Mouse (Mus musculus) embryonic stem cell, embryonic (primary cell): Measurements from ENCODE around the gene Prr23a1.

Experiments
- CTCF ChIA-PET, 4 experiments: fragments of 300-600 bp in 2 of 4; fragments of 350-600 bp in 2 of 4; sonication (Branson Sonifier 250); formaldehyde crosslinking; loops; one replicate each; lab custom pipeline; 2022; ENCODE audit warnings: inconsistent platforms in 2 of 4; lab: Charles Lee
- POLR2A ChIA-PET, 4 experiments: fragments of 300-600 bp in 2 of 4; fragments of 350-600 bp in 2 of 4; sonication (Branson Sonifier 250); formaldehyde crosslinking; loops; one replicate each; lab custom pipeline; 2022; ENCODE audit warnings: antibody characterized with exemption in 4 of 4, inconsistent platforms in 1 of 4; lab: Charles Lee

Gene Prr23a1

GRCm38 (mm10) chr9:98842117-98842516, at the start of gene Prr23a1:
Prr23a1 (plus strand) TSS chr9:98842503.
- POLR2A ChIA-PET, result interaction anchor here in 3 of 4 experiments (0.5 to 1.0 kb wide), 4 partner anchors 8 to 279 kb away, joined by 3 to 5 read pairs (median 4); partner anchors contain the start of gene Copb2 (in 1 of the 3)

DNA sequence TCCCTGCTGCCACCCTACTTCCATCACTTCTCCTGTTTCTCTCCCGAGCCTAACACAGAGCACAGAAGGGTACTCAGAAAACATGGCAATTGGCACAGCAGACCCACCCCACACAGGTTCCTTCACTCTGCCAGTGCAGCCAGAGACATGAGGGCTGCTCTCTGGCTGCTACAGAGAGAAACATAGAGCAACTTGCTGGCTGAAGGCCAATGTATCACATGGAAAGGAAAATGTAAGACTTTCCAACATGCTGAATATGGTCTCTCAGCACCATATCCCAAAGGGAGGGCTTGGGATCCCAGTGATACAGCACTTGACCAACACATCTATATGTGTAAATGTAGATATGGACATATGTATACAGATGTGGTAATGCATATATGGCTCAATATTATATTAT, 43.3 kb upstream of the Prr23a1 start:
- CTCF ChIA-PET, result no interaction called here
- POLR2A ChIA-PET, result no interaction called here

More at GRCm38 (mm10) chr9:98842117-98842516, at the start of gene Prr23a1:
- CTCF ChIA-PET, result interaction anchor here in 2 of 4 experiments (0.8 to 1.0 kb wide), 4 partner anchors 10 to 171 kb away, joined by 3 to 6 read pairs (median 4); no protein-coding TSS in a partner anchor

DNA sequence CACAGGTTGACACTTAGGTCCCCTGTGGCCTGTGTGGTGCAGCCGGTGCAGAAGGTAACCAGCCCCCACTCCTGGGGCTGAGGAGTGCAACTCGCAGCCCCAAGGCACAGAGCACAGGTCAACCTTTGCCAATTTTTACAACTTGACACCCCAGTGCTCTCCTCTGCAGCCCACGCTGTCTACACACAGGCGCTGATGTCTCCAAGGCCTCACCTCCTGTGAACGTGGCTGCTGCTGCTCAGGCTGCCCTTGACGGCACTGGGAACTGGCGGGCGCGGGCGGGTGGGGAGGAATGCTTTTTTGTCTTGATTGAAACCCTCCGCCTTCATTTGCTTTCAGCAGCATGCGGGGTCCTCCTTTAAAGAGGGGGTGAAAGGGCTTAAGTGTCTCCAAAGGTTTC, 38.3 kb upstream of the Prr23a1 start:
- ChIA-PET POLR2A (interaction anchor here in 1 of 4 experiments (0.6 kb wide), 1 partner anchor 149 kb away, joined by 7 read pairs; no protein-coding TSS in a partner anchor), CTCF (interaction anchor here in 1 of 4 experiments (1.2 kb wide), 1 partner anchor 11 kb away, joined by 3 read pairs; no protein-coding TSS in a partner anchor)

DNA sequence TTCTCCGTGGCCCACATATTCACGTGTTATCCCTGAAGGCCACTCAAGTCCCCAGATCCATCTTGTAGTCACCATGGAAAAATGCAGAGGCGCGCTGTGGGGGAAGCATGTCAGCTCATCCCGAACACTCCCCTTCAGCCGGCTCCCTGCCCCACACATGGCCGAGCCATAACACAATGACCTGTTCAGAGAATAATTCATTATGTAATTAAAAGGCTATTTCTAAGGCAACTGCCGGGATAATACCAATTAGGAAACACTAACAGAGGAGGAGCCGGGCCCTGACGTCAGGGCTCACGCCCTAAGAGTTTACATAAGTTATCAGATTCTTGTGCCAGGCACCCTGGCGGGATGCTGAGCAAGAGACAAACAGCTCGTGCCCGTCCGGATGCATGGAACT, 36.8 kb upstream of the Prr23a1 start:
- ChIA-PET POLR2A (no interaction called here), CTCF (interaction anchor here in 1 of 4 experiments (1.7 kb wide), 1 partner anchor 160 kb away, joined by 7 read pairs; no protein-coding TSS in a partner anchor)

DNA sequence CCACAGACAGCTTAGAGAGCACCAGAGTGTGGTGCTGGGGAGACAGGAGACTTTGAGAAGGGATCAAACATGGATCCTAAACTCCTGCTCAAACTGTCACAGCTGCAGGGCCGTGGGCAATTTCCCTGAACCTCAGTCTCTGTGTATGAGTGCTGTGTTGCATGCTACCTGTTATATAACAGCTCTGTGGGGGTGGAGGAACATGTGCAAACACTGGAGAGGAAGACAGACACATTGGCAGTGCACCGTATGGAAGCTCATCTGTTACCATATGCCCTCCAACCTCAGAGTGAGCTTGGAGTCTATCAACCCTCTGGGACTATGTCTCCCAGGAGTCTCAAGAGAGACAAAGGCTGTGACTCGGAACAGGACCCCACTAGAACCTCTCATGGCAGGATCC, 36.4 kb upstream of the Prr23a1 start:
- CTCF ChIA-PET, result interaction anchor here in 2 of 4 experiments (0.6 to 1.7 kb wide), 2 partner anchors 10 to 160 kb away, joined by 4 to 7 read pairs; no protein-coding TSS in a partner anchor
- POLR2A ChIA-PET, result interaction anchor here in 1 of 4 experiments (0.6 kb wide), 1 partner anchor 253 kb away, joined by 3 read pairs; no protein-coding TSS in a partner anchor

DNA sequence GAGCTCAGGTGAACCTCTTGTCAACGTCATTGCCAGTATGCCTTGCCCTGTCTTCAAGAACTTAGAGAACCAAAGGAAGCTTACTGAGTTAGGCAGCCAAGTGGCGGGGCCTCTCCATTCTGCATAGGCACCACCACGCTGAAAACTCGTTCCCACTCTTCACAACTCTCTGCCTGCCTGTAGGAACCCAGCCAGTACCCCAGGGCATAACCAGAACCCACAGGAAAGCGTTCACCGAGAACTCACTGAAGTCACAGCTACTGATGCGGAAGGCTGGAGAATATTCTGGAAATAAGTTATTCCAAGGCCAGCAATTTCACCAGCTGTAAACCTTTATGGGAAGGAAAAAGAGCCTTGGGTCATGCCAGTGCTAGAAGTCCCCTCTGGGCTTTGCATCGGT, 34.7 kb upstream of the Prr23a1 start:
- POLR2A ChIA-PET, result interaction anchor here in 2 of 4 experiments (0.6 kb wide), 2 partner anchors 57 to 250 kb away, joined by 3 read pairs; no protein-coding TSS in a partner anchor
- CTCF ChIA-PET, result interaction anchor here in 2 of 4 experiments (0.5 to 0.7 kb wide), 2 partner anchors 117 to 662 kb away, joined by 3 to 10 read pairs; no protein-coding TSS in a partner anchor

DNA sequence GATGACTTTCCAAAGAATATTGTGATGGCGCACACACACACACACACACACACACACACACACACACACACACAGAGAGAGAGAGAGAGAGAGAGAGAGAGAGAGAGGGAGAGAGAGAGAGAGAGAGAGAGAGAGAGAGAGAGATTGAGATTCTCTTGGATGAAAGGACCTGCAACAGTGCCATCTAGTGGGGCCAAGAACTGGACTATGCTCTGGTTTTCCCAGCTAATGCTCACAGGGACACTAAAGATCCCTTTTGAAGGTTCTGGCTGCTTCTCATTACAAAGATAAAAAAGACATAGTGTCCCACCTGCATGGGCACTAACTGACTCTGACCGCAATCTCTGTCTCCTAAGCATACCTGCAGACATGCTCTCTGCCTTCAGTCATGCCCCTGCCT, 32.8 kb upstream of the Prr23a1 start:
- CTCF ChIA-PET, result interaction anchor here (0.6 to 1.2 kb wide), 26 partner anchors 8 to 1613 kb away, joined by 3 to 9 read pairs (median 4); no protein-coding TSS in a partner anchor
- POLR2A ChIA-PET, result interaction anchor here in 1 of 4 experiments (0.7 kb wide), 1 partner anchor 149 kb away, joined by 3 read pairs; no protein-coding TSS in a partner anchor

GRCm38 (mm10) chr9:98816066-98816465, 26.2 kb upstream of the Prr23a1 start:
- ChIA-PET POLR2A (interaction anchor here in 1 of 4 experiments (0.6 kb wide), 1 partner anchor 38 kb away, joined by 4 read pairs; no protein-coding TSS in a partner anchor), CTCF (interaction anchor here in 2 of 4 experiments (1.1 to 1.2 kb wide), 2 partner anchors 10 to 170 kb away, joined by 3 to 4 read pairs; no protein-coding TSS in a partner anchor)

GRCm38 (mm10) chr9:98817592-98817991, 24.7 kb upstream of the Prr23a1 start:
- CTCF ChIA-PET, result interaction anchor here in 1 of 4 experiments (1.2 kb wide), 1 partner anchor 8 kb away, joined by 3 read pairs; no protein-coding TSS in a partner anchor
- POLR2A ChIA-PET, result no interaction called here

DNA sequence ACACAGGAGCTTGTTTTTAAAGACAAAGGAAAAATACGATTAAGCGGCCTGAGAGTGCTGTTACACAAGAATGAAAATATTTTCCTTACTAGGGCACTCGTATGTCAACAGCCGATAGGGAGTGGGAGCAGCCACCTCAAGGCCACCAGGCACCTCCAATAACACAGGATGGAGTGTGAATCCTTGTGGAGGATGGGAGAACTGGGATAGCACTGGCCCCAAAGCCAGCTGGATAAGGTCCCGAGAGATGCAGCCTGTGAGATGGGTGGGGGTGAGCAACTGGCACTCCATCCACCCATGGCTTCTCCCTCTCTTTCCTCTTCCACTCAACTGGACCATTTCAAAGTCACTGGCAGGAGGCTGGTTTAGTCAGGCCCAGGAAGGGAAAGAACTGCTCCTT, 23.3 kb upstream of the Prr23a1 start:
- CTCF ChIA-PET, result interaction anchor here in 1 of 4 experiments (1.0 kb wide), 1 partner anchor 40 kb away, joined by 3 read pairs; no protein-coding TSS in a partner anchor
- POLR2A ChIA-PET, result no interaction called here

- CTCF ChIA-PET, result interaction anchor here in 1 of 4 experiments (1.0 kb wide), 1 partner anchor 40 kb away, joined by 3 read pairs; no protein-coding TSS in a partner anchor
- POLR2A ChIA-PET, result no interaction called here
Measured at GRCm38 (mm10) chr9:98819481-98819880, 22.8 kb upstream of the Prr23a1 start.

DNA sequence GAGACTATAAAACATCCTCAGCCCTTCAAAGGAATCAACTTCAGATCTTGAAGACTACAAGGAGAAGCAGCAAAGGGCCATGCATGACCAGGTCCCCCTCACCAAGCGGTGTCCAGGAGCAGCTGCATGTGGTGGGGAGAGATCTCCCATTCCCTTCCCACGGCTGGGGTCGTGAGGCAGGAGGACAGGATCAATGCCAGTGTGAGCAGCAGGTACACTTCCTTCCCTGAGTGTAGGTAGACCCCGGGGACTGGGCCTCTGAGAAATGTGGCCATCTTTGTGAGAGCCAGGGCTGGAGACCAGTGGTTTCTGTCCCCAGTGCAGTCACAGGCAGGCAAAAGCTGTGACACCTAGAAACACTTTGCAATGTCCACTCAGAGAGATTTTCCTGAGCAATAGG, 21.8 kb upstream of the Prr23a1 start:
- ChIA-PET CTCF (no interaction called here), POLR2A (no interaction called here)

- ChIA-PET POLR2A (no interaction called here), CTCF (no interaction called here)
Measured at GRCm38 (mm10) chr9:98821067-98821466, 21.2 kb upstream of the Prr23a1 start.

DNA sequence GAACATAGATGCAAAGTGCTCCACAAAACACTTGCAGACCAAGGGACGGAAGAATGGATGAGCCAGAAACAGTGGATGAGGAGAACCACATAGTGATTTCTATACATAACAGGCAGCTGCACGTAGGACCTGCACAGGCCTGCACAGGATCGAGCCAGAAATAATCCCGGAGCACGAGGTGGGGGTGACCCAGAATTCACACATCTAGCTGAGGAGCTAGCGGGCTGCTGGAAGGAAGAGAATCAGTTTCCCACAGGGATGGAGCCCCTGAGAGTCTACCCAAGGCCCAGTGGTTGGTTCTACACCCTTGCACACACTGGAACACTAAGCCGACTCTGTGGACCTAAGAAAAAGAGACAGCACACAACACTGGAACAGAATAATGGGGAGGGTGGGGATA, 18.5 kb upstream of the Prr23a1 start:
- ChIA-PET POLR2A (interaction anchor here in 1 of 4 experiments (0.7 kb wide), 1 partner anchor 987 kb away, joined by 3 read pairs; no protein-coding TSS in a partner anchor), CTCF (no interaction called here)

DNA sequence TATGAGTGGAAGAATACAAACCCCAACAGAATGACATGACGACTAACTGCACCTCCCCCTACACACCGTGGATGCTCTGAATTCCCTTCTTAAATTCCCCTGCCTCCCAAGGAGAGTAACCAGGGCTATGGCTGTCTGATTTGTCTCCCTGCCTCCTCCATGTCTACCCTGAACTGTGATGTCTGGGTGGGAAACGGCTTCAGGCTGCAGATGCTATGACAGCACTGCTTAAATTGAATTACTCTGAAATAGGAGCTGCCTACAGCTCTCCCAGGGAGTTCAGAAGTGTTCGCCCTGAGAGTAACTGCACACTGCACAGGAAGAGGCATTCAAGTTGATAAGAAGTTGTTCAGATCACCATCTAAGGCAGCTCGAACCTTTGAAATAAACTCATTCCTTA, 12.8 kb upstream of the Prr23a1 start:
- POLR2A ChIA-PET, result interaction anchor here in 1 of 4 experiments (0.6 kb wide), 1 partner anchor 185 kb away, joined by 3 read pairs; no protein-coding TSS in a partner anchor

GRCm38 (mm10) chr9:98837537-98838074, 4.7 kb upstream of the Prr23a1 start:
- POLR2A ChIA-PET, result no interaction called here
- CTCF ChIA-PET, result interaction anchor here in 1 of 4 experiments (0.6 kb wide), 1 partner anchor 28 kb away, joined by 5 read pairs; no protein-coding TSS in a partner anchor

More for the DNA sequence above, 12.8 kb upstream of the Prr23a1 start:
- CTCF ChIA-PET, result no interaction called here

GRCm38 (mm10) chr9:98856210-98856609, 13.9 kb downstream of the Prr23a1 start, which contains the start of gene Prr23a2:
Prr23a2 (plus strand) TSS chr9:98856494.
- CTCF ChIA-PET, result interaction anchor here in 1 of 4 experiments (1.3 kb wide), 1 partner anchor 10 kb away, joined by 3 read pairs; no protein-coding TSS in a partner anchor
- POLR2A ChIA-PET, result no interaction called here

DNA sequence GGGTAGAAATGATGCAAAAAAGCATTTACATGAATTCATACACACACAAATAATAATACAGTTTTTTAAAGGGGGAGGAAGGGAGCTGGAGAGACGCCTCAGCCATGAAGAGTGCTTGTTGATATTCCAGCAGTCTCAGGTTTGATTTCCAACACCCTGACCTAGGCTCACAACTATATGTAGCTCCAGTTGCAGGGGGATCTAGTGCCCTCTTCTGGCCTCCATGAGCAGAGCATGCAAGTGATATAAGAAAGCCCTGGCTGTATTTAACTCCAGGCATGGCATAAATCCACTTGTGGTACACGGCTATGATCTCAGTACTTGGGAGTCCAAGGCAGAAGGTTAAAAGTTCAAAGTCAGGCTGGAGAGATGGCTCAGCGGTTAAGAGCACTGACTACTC, 21.2 kb downstream of the Prr23a1 start:
- POLR2A ChIA-PET, result interaction anchor here in 1 of 4 experiments (0.7 to 1.5 kb wide), 2 partner anchors 21 to 91 kb away, joined by 4 read pairs; partner anchors contain the start of genes Foxl2 and Prr23a1
- CTCF ChIA-PET, result interaction anchor here (0.5 to 1.3 kb wide), 24 partner anchors 9 to 1580 kb away, joined by 3 to 13 read pairs (median 4); partner anchors contain the start of genes Mrps22 (in 2 of the 4) and Prr23a1 (in 1 of the 4)

GRCm38 (mm10) chr9:98864571-98864970, 22.3 kb downstream of the Prr23a1 start, which contains the start of gene Prr23a3:
Prr23a3 (plus strand) TSS chr9:98864767.
- CTCF ChIA-PET, result no interaction called here

More at GRCm38 (mm10) chr9:98864571-98864970, 22.3 kb downstream of the Prr23a1 start, which contains the start of gene Prr23a3:
- POLR2A ChIA-PET, result interaction anchor here in 1 of 4 experiments (0.6 kb wide), 1 partner anchor 57 kb away, joined by 3 read pairs; no protein-coding TSS in a partner anchor
